Mouse (Mus musculus): ENCODE data around the gene Lhfpl5. TPM values are rescaled to one million over a fixed set of nuclear protein-coding genes. Genes with fewer than 3 reads are reported as not detected.

The Lhfpl5 gene
- polyA plus RNA-seq, 1 experiment from 2014 or later = 3.9 TPM

DNA sequence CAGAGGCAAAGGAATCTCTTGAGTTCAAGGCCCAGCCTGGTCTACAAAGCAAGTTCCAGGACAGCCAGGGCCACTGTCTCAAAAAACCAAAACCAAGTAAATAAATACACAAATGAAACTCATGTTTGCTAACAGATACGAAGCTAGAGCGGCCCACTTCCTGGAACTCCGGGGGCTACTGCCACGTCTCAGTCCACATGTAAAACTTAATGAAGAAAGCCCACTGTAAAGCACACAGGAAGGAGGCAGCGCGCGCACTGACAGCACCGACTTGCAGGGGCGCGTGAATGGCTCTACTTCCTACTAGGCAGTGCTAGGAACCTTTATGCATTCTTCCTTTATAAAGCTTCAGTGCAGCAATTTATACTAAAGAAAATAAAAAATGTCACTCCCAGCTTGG lies 42.2 kb downstream of the Lhfpl5 start:
- H3K36me3 ChIP-seq = peaks cover 34% of the 10 kb centered on the region
- WGBS = 94% methylated on average over 10 of the region's 10 CpGs
- H3K9me3 ChIP-seq = no peaks in the 10 kb centered on the region
- ATAC-seq (ENCODE audit: low FRiP score, low read depth) = no peak
- H3K4me1 ChIP-seq = peaks cover 26% of the 10 kb centered on the region
- H3K4me2 ChIP-seq (replicated peaks) = no peak overlapping the region
- H3K27me3 ChIP-seq (replicated peaks) = no peaks in the 10 kb centered on the region
- H3K9ac ChIP-seq = no peak overlapping the region
- H3K4me3 ChIP-seq = no peak overlapping the region
- H3K27ac ChIP-seq = no peak overlapping the region

DNA sequence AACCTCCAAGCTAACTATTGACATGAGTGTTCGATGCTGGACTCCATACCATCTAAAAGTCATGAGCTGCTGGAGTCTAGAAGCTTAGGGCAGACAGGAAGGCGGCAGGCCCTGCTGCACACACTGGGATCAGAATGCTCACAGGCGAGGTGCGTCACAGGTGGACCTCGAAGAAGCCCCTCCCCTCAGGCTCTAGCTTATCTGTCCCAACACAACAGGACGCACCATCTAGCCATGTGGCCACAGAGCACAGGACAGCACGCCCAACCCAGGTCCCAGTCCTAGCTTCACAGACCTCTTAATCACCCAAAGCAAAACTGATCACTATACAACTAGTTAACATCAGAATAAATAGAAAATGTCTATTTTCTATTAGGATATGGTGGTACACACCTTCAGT lies 42.7 kb downstream of the Lhfpl5 start:
- Histone ChIP-seq H3K36me3 (peaks cover 34% of the 10 kb centered on the region), H3K4me2 (replicated peaks) (no peak overlapping the region), H3K27me3 (replicated peaks) (no peaks in the 10 kb centered on the region), H3K9ac (no peak overlapping the region), H3K4me3 (no peak overlapping the region), H3K27ac (no peak overlapping the region), H3K4me1 (peaks cover 27% of the 10 kb centered on the region), H3K9me3 (no peaks in the 10 kb centered on the region)
- no peak for ATAC-seq (ENCODE audit: low FRiP score, low read depth)
- WGBS = 91% methylated on average over 7 of the region's 7 CpGs

DNA sequence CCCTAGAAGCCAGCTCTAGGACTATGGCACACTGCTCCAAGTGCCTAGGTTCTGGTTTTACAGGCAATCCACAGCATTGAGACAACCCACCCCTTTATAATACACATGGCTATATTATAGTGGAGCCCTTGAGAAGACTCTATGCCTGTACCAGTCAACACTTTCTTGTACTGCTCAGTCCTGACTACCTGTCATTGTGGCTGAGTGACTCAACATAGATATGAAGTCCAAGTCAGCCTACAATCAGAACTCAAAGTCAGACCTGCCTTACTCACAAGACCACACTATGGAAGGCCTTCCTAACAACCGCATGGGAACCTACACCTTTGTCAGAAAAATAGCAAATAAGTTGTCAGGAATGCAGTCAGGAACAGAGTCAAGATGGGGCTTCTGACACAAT lies 43.3 kb downstream of the Lhfpl5 start:
- H3K36me3 ChIP-seq = peaks cover 34% of the 10 kb centered on the region

DNA sequence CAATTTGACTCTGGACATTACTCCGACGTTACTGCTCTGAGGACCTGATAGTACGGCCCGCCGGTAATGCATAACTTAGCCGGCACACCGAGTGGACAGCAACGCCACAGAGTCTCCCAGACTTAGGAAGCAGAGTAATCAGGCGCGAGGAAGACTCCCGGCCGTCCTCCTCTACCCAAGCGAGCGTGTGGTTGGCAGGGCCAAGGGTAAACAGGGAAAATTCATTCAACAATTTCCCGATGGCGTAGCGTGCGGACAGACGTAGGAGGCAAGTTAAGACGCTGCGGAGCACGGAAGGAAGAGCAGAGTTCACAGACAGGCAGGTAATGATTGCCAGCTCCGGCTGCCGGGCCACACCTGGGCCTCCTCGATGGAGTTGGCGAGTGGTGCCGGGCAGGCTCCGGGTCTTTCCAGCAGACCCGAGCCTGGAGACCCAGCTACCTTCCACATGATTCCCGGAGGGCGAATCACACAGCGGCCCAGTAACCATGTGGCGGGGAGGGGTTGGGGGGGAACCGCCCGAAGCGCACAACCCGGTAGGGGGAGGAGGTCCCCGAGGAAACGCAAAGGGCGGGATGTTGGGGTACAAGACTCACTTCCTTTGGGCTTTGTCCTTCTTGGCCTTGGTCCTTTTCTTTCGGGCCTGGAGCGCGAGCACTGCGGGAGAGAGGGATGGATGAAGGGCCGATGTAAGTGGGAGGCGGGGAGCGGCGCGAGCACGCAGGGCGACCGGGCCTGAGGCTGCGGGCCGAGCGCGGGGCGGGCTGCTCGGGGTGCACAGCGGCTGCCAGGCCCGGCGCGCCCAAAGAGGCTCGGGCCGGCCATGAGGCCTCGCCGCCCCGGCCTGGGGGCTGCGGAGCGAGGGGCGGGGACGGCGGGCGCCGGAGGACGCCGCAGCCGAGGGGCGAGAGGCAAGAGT lies 46.2 kb downstream of the Lhfpl5 start:
- no peaks in the 10 kb centered on the region for H3K27me3 ChIP-seq (replicated peaks)
- peak overlapping the region; percentile 88 for H3K27ac ChIP-seq
- under 1% methylated on average over 77 of the region's 78 CpGs for WGBS
- peaks cover 27% of the 10 kb centered on the region for H3K4me1 ChIP-seq
- H3K9ac ChIP-seq = peak overlapping the region; percentile 98
- H3K9me3 ChIP-seq = no peaks in the 10 kb centered on the region
- peaks cover 21% of the 10 kb centered on the region for H3K36me3 ChIP-seq
- peak; percentile 73 for ATAC-seq (ENCODE audit: low FRiP score, low read depth)
- H3K4me2 ChIP-seq (replicated peaks) = peak overlapping the region; percentile 88
- H3K4me3 ChIP-seq = peak overlapping the region; percentile 99

More for the DNA sequence above, 43.3 kb downstream of the Lhfpl5 start:
- no peak overlapping the region for H3K4me3 ChIP-seq
- ATAC-seq (ENCODE audit: low FRiP score, low read depth) = no peak
- 92% methylated on average over 1 of the region's 1 CpGs for WGBS
- no peak overlapping the region for H3K4me2 ChIP-seq (replicated peaks)
- no peaks in the 10 kb centered on the region for H3K27me3 ChIP-seq (replicated peaks)
- no peak overlapping the region for H3K9ac ChIP-seq
- no peak overlapping the region for H3K27ac ChIP-seq
- no peaks in the 10 kb centered on the region for H3K9me3 ChIP-seq
- peaks cover 27% of the 10 kb centered on the region for H3K4me1 ChIP-seq

DNA sequence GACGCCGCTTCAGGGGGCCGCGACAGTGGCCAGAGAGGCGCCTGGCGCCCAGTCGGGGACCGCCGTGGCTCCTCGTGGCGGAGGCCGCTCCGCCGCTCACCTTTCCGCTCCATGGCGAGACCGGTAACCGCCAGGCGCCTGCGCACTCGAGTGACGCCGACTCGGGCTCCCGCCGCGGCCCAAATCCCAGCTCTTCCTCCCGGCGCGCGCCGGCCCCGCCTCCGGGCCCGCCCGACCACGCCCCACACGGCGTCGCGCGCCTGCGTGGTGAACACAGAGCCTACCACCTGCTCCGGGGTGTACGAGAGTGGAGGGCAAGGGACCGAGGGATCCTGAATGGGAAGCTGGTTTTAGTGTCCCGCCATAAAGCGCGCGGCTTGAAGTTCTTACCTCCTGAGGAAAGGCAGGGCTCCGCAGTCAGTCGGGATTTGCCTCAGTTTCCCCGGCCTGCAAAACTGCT lies 46.9 kb downstream of the Lhfpl5 start, which contains the start of gene Srpk1:
TSS of gene Srpk1 (minus strand) at position 410 of the 460 bp plus-strand sequence.
- H3K4me2 ChIP-seq (replicated peaks) = peak within 1 kb of the TSS; percentile 88
- H3K4me1 ChIP-seq = peaks cover 27% of the 10 kb centered on the region
- ATAC-seq (ENCODE audit: low FRiP score, low read depth) = peak; percentile 95
- H3K4me3 ChIP-seq = peak within 1 kb of the TSS; percentile 99
- under 1% methylated on average over 53 of the region's 53 CpGs for WGBS
- no peaks in the 10 kb centered on the region for H3K9me3 ChIP-seq
- H3K9ac ChIP-seq = peak within 1 kb of the TSS; percentile 98
- H3K36me3 ChIP-seq = peaks cover 21% of the 10 kb centered on the region
- H3K27ac ChIP-seq = peak within 1 kb of the TSS; percentile 88
- H3K27me3 ChIP-seq (replicated peaks) = no peaks in the 10 kb centered on the region

DNA sequence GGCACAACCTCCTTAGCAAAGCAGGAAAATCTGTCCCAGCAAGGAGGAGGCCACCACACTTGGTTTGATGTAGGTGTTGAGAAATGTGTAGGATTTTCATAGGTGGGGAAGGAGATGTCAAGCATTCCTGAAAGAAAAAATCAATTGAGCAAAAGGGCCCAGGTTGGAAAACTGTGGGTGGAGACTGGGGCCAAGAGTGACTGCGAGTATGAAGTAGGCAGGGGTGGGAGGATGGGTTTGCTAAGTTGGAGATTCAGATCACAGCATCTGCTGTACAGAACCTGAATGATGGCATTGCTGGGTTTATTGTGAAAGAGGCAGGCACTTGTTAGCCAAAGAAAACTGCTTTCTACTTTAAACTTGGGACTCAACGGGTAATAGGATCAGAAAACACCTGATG lies 49.4 kb downstream of the Lhfpl5 start:
- H3K9me3 ChIP-seq = no peaks in the 10 kb centered on the region
- no peak overlapping the region for H3K27ac ChIP-seq
- ATAC-seq (ENCODE audit: low FRiP score, low read depth) = no peak
- H3K4me2 ChIP-seq (replicated peaks) = no peak overlapping the region
- H3K9ac ChIP-seq = no peak overlapping the region
- peaks cover 7% of the 10 kb centered on the region for H3K36me3 ChIP-seq
- H3K27me3 ChIP-seq (replicated peaks) = no peaks in the 10 kb centered on the region
- peaks cover 19% of the 10 kb centered on the region for H3K4me1 ChIP-seq
- H3K4me3 ChIP-seq = no peak overlapping the region
- WGBS = 85% methylated on average over 2 of the region's 2 CpGs

DNA sequence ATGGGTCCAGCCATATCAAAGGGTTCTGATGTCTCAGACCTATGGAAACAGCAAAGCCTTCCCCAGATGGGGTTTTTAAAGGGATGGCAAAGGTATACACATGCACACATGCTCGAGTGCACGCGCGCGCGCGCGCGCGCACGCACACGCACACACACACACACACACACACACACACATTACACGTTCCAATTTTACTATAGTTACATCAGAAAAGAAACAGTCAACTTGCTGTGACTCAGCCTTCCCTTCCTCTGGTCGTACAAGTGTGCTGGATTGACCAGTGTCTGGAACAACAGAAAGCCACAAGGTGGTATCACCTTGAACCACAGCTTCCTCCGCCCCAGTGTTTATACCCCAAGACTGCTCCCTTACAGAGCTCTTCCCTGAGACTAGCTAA lies 49.9 kb downstream of the Lhfpl5 start:
- Histone ChIP-seq H3K27me3 (replicated peaks) (no peaks in the 10 kb centered on the region), H3K4me1 (peaks cover 14% of the 10 kb centered on the region), H3K9me3 (no peaks in the 10 kb centered on the region), H3K36me3 (0 out of 2 replicates have a peak, but pooled peaks cover 3% of the 10 kb centered on the region), H3K9ac (no peak overlapping the region), H3K4me3 (no peak overlapping the region), H3K4me2 (replicated peaks) (no peak overlapping the region), H3K27ac (no peak overlapping the region)
- WGBS = 92% methylated on average over 15 of the region's 15 CpGs
- ATAC-seq (ENCODE audit: low FRiP score, low read depth) = no peak

DNA sequence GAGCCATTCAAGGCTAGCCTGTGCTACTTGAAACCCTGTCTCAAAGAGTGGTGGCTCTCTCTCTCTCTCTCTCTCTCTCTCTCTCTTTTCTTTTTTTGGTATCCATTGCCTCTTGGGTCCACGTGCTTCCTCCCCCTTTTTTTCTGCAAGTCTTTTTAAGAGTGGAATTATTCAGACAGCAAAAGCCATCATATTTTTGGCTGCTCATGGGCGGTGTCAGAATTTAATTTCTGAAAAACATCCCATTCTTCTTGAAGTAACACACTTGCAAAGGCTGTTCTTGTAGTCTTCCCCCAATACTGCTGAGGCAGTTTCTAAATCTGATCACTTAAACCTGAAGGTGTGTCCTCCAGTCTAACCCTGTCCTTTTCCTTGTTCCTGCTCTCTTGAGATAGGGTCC lies 51.5 kb downstream of the Lhfpl5 start:
- Histone ChIP-seq H3K27me3 (replicated peaks) (no peaks in the 10 kb centered on the region), H3K4me2 (replicated peaks) (no peak overlapping the region), H3K9ac (no peak overlapping the region), H3K36me3 (no peaks in the 10 kb centered on the region), H3K4me1 (peaks cover 3% of the 10 kb centered on the region; the same call in 1 of the 2 replicates), H3K9me3 (no peaks in the 10 kb centered on the region), H3K27ac (no peak overlapping the region), H3K4me3 (no peak overlapping the region)
- 89% methylated on average over 2 of the region's 2 CpGs for WGBS
- no peak for ATAC-seq (ENCODE audit: low FRiP score, low read depth)

DNA sequence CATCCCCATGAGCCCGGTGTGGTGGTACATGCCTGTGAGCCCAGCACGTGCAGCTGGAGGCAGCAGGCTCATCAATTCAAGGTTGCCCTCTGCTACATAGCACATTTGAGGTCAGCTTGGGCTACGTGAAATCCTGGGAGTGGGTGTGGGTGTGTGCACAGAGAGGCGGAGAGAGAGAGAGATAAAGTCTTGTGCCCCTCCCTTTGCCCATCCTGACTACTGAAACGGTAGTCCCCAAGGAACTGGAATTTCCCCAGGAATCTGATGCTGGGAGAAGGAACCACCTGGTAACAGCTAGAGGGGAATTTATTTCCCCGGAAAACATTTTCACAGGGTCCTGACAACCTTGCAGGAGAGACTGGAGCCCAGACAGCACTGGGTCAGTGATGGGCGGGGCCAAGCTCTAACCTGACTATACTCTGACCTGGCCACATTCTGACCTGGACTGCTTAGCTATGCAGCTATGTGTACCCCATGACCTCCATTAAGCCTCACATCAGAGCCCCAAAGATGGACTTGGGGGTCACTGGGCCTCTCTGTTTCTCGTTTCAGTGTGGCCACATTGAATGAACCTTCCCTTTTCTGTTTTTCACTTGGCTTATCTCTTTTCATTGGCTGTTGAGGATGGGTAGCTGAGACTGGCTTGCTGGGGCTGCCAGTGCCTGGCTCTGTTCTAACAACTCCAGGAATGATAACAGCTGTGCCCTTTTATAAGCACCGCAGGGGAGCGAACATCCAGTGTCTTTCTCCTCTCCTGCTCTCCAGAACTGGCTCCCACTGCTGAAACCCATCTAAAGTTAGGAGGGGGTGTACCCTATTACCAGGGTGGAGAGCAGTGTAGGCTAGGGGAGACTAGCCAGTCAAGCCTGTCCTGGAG lies 53.0 kb downstream of the Lhfpl5 start:
- WGBS = 70% methylated on average over 10 of the region's 10 CpGs
- Histone ChIP-seq H3K9ac (no peak overlapping the region), H3K4me1 (no peaks in the 10 kb centered on the region), H3K27ac (no peak overlapping the region), H3K36me3 (no peaks in the 10 kb centered on the region), H3K4me3 (no peak overlapping the region), H3K9me3 (no peaks in the 10 kb centered on the region), H3K27me3 (replicated peaks) (0 out of 2 replicates have a peak, but pooled peaks cover 3% of the 10 kb centered on the region), H3K4me2 (replicated peaks) (no peak overlapping the region)
- ATAC-seq (ENCODE audit: low FRiP score, low read depth) = no peak

DNA sequence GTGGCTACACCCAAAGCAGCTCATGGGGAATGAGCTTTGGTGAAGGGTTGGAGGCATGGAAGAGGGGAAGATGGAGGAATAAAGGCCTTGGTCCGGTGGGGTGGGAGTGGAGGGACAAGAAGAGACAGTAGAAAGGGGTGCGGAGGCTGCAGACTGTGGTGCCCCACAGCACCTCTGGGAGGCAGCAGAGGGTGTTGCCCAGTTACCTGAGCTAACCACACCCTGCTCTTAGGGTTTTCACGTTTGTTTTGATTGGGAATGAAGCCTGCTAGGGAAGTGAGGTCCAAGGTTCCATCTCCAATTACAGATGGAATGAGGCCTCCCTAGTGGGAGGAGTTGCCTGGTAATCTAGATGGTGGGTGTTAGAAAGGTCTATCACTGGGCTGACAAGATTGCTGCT lies 53.7 kb downstream of the Lhfpl5 start:
- H3K4me2 ChIP-seq (replicated peaks) = no peak overlapping the region

More for the DNA sequence above, 53.7 kb downstream of the Lhfpl5 start:
- ATAC-seq (ENCODE audit: low FRiP score, low read depth) = no peak
- Histone ChIP-seq H3K9me3 (no peaks in the 10 kb centered on the region), H3K4me3 (no peak overlapping the region), H3K9ac (no peak overlapping the region), H3K27me3 (replicated peaks) (0 out of 2 replicates have a peak, but pooled peaks cover 4% of the 10 kb centered on the region), H3K4me1 (no peaks in the 10 kb centered on the region), H3K27ac (no peak overlapping the region), H3K36me3 (no peaks in the 10 kb centered on the region)
- WGBS = 51% methylated on average over 3 of the region's 3 CpGs

Measured in neural tube, embryonic 12.5 days (tissue).